Mouse (Mus musculus): ENCODE measurements around the gene Pin1. TPM values are rescaled to one million over a fixed set of nuclear protein-coding genes. Genes with fewer than 3 reads are reported as not detected.

The Pin1 gene
- polyA plus RNA-seq, 1 experiment from 2014 or later, result 64.6 TPM

DNA sequence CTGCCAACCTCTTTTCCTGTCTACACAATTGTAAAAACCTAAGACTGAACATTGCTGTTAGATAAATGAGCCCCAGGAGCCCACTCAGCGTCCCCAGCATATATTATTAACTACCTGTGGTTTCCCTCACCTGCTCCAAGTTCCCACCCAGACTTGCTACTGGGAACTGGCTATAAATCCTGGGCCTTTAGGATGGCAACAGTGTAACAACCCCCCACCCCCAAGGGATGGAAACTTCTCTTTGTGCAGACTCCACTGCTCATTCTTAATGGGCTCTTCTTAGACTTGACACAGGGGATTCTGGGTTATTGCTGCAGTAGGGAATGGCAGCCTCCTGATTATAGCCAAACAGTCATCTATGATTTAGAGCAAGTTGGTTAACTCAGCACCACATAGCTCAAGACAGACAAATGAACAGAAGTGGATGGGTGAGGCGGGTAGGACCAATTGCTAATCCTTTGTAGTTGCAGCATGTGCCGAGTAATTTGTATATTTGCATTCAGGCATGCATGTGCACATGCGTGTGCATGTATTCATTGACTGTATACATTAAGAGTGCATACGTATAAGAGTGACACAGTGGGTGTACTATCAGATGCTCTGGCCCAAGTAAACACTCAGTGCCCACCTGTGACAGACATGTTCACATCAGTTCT is 13.2 kb downstream of the Pin1 start:
- DNase-seq (ENCODE audit: low spot score, missing footprints) (no peak), ATAC-seq (ENCODE audit: low FRiP score) (no peak)
- Histone ChIP-seq H3K9me3 (ENCODE audit: control insufficient read depth, low read length) (no peaks in the 10 kb centered on the region), H3K4me1 (ENCODE audit: control insufficient read depth, insufficient read depth, low read length) (peaks cover 12% of the 10 kb centered on the region), H3K4me2 (no peak overlapping the region), H3K36me3 (ENCODE audit: control insufficient read depth, insufficient read depth, low read length) (peaks cover 11% of the 10 kb centered on the region), H3K27ac (ENCODE audit: low read depth, low read length) (0 out of 2 replicates have a peak overlapping the region, but pooled peaks have one; percentile 25), H3K9ac (ENCODE audit: low read length) (no peak overlapping the region), H3K27me3 (ENCODE audit: control insufficient read depth, insufficient read depth, low read length) (no peaks in the 10 kb centered on the region), H3K4me3 (ENCODE audit: low read depth, low read length) (no peak overlapping the region)
- WGBS, result 81% methylated on average over 5 of the region's 5 CpGs

DNA sequence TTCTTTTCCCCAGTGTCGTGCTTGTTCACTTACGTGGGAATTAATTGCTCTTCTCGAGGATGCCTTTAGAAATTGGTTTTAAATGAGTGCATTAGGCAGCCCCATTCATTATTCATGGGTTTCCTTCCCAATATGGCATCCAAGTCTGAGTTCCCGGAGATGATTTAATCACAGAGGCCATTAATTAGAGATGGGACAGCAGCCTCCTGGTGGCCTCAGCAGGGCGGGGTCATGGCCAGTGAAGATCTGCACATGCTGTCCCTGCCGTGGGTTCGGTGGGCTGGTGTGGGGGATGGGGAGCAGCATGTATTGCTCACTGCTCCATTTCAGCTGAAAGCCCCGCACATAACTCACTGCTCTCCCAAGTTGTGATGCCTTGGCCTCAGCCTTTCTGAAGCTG is 14.0 kb downstream of the Pin1 start:
- ATAC-seq (ENCODE audit: low FRiP score) (peak; percentile 47; the same call in 1 of the 2 replicates), DNase-seq (ENCODE audit: low spot score, missing footprints) (no peak)
- WGBS, result 35% methylated on average over 8 of the region's 8 CpGs
- H3K27me3 ChIP-seq (ENCODE audit: control insufficient read depth, insufficient read depth, low read length), result no peaks in the 10 kb centered on the region
- H3K36me3 ChIP-seq (ENCODE audit: control insufficient read depth, insufficient read depth, low read length), result peaks cover 11% of the 10 kb centered on the region
- H3K4me3 ChIP-seq (ENCODE audit: low read depth, low read length), result no peak overlapping the region
- H3K9me3 ChIP-seq (ENCODE audit: control insufficient read depth, low read length), result no peaks in the 10 kb centered on the region
- no peak overlapping the region for H3K4me2 ChIP-seq
- H3K27ac ChIP-seq (ENCODE audit: low read depth, low read length), result no peak overlapping the region
- H3K9ac ChIP-seq (ENCODE audit: low read length), result no peak overlapping the region
- H3K4me1 ChIP-seq (ENCODE audit: control insufficient read depth, insufficient read depth, low read length), result peaks cover 12% of the 10 kb centered on the region

DNA sequence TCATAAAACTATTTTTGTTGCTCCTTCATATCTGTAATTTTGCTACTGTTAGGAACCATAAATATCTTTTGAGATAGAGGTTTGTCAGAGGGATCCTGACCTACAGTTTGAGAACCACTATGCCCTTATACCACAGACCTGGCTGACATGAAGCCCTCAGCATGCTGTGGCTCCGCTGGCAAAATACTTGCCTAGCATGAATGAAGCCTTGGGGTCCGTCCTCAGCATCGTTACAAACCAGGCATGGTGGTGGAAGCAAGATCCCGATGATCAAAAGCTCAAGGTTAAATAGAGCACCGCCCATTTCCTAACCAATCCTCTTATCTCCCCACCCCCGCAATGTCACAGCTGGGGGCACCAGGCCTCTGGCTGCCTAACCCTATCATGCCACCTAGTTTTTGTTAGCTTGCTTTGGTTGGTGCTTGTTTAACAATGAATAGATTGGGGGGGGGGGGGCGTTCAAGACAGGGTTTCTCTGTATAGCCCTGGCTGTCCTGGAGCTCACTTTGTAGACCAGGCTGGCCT is 14.7 kb downstream of the Pin1 start:
- H3K9ac ChIP-seq (ENCODE audit: low read length), result no peak overlapping the region
- no peak overlapping the region for H3K27ac ChIP-seq (ENCODE audit: low read depth, low read length)
- ATAC-seq (ENCODE audit: low FRiP score), result no peak
- DNase-seq (ENCODE audit: low spot score, missing footprints), result no peak
- no peaks in the 10 kb centered on the region for H3K9me3 ChIP-seq (ENCODE audit: control insufficient read depth, low read length)
- H3K36me3 ChIP-seq (ENCODE audit: control insufficient read depth, insufficient read depth, low read length), result peaks cover 9% of the 10 kb centered on the region
- no peak overlapping the region for H3K4me3 ChIP-seq (ENCODE audit: low read depth, low read length)
- peaks cover 12% of the 10 kb centered on the region for H3K4me1 ChIP-seq (ENCODE audit: control insufficient read depth, insufficient read depth, low read length)
- H3K4me2 ChIP-seq, result no peak overlapping the region
- no peaks in the 10 kb centered on the region for H3K27me3 ChIP-seq (ENCODE audit: control insufficient read depth, insufficient read depth, low read length)
- 8% methylated on average over 7 of the region's 7 CpGs for WGBS

DNA sequence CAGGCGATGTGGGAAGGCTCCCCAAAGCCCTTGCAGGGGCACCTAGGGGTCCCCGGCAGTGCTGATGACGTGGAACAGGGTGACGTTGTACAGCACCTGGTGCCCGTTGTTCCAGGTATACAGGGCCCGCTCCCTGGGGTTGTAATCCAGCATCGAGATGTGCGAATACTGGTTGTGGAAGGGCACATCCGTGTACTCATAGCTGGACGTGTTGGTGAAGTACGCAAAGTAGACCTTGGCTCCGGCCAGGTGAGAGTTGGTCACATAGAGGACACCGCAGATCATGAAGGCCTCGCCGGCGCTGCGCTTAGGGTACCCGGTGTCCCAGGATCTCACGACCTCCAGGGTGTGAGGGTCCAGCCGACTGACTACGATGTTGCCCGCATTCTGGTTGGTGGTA is 16.2 kb downstream of the Pin1 start:
- DNase-seq (ENCODE audit: low spot score, missing footprints) (no peak), ATAC-seq (ENCODE audit: low FRiP score) (no peak)
- Histone ChIP-seq H3K4me1 (ENCODE audit: control insufficient read depth, insufficient read depth, low read length) (peaks cover 12% of the 10 kb centered on the region), H3K27me3 (ENCODE audit: control insufficient read depth, insufficient read depth, low read length) (no peaks in the 10 kb centered on the region), H3K36me3 (ENCODE audit: control insufficient read depth, insufficient read depth, low read length) (peaks cover 2% of the 10 kb centered on the region), H3K9ac (ENCODE audit: low read length) (no peak overlapping the region), H3K9me3 (ENCODE audit: control insufficient read depth, low read length) (no peaks in the 10 kb centered on the region), H3K4me2 (no peak overlapping the region), H3K4me3 (ENCODE audit: low read depth, low read length) (no peak overlapping the region), H3K27ac (ENCODE audit: low read depth, low read length) (no peak overlapping the region)
- 93% methylated on average over 22 of the region's 22 CpGs for WGBS

DNA sequence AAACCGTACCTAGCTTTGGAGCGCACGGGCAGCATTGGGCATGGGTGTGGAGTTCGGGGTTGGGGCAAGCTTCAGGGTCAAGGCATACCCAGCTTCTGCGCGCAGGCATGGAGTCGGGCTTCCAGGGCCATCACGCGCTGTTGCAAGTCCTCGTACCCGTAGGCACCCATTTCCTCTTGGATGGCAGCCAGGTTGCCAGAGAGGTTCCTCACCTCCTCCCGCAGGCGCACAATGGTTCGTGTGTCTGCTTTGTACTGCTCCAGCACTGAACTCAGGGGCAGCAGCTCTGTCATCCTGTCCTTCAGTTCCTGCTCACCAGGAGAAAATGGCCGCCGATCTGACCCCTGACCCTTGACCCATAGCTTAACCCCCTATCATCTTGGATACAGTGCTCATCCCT is 20.2 kb downstream of the Pin1 start:
- no peaks in the 10 kb centered on the region for H3K9me3 ChIP-seq (ENCODE audit: control insufficient read depth, low read length)
- ATAC-seq (ENCODE audit: low FRiP score) (no peak), DNase-seq (ENCODE audit: low spot score, missing footprints) (no peak)
- 92% methylated on average over 16 of the region's 16 CpGs for WGBS
- no peak overlapping the region for H3K4me2 ChIP-seq
- no peak overlapping the region for H3K9ac ChIP-seq (ENCODE audit: low read length)
- no peaks in the 10 kb centered on the region for H3K4me1 ChIP-seq (ENCODE audit: control insufficient read depth, insufficient read depth, low read length)
- H3K36me3 ChIP-seq (ENCODE audit: control insufficient read depth, insufficient read depth, low read length), result no peaks in the 10 kb centered on the region
- no peak overlapping the region for H3K4me3 ChIP-seq (ENCODE audit: low read depth, low read length)
- no peaks in the 10 kb centered on the region for H3K27me3 ChIP-seq (ENCODE audit: control insufficient read depth, insufficient read depth, low read length)
- no peak overlapping the region for H3K27ac ChIP-seq (ENCODE audit: low read depth, low read length)

DNA sequence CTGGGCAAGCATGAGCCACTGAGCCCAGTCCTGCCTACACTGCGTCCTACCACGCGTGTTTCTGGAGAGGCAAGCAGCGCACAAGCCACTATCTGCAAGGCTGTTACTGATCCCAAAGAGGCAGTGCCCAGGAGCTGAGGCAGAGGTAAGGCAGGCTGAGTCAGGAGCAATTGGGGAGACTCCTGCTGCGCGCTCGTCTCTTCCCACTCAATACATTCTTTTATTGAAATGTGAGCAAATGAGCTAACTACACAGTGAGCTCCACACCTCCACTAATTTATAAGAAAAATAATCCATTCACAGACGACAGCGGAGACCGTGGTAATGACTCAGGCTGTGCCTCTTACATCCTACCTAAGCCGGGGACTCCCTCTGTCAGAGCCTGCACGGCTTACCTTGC is 26.0 kb downstream of the Pin1 start:
- Histone ChIP-seq H3K4me3 (ENCODE audit: low read depth, low read length) (no peak overlapping the region), H3K4me2 (no peak overlapping the region), H3K27me3 (ENCODE audit: control insufficient read depth, insufficient read depth, low read length) (no peaks in the 10 kb centered on the region), H3K9ac (ENCODE audit: low read length) (no peak overlapping the region), H3K9me3 (ENCODE audit: control insufficient read depth, low read length) (no peaks in the 10 kb centered on the region), H3K27ac (ENCODE audit: low read depth, low read length) (no peak overlapping the region), H3K36me3 (ENCODE audit: control insufficient read depth, insufficient read depth, low read length) (no peaks in the 10 kb centered on the region), H3K4me1 (ENCODE audit: control insufficient read depth, insufficient read depth, low read length) (no peaks in the 10 kb centered on the region)
- WGBS, result 96% methylated on average over 12 of the region's 12 CpGs
- DNase-seq (ENCODE audit: low spot score, missing footprints) (no peak), ATAC-seq (ENCODE audit: low FRiP score) (no peak)

DNA sequence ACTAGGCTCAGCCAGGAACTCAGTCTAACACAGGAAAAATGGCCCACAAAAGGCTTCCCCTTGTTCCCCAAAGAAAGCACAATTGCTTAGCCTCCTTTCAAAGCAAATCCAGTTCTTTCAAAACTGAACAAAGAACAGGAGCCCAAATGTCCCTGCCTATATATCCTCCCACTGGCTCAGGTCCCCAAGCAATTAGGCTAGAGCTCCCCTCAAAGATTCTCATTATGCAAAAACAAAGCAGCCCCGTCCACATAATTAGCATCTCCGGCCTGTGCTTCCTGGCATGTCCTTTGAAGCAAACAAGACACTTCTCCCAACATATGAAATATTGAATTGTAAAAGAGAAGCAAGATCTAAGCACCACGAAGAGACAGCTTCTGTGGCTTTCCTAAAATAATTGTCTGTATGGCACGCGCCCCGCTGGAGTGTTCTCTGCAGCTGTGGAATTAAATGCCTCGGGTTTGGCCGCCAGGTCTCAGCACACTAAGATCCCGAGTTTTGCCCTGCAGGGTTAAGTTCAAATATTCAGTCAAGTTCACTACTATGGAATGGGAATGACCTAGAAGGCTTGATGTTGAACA is 28.6 kb downstream of the Pin1 start:
- Histone ChIP-seq H3K4me2 (no peak overlapping the region), H3K9me3 (ENCODE audit: control insufficient read depth, low read length) (no peaks in the 10 kb centered on the region), H3K36me3 (ENCODE audit: control insufficient read depth, insufficient read depth, low read length) (no peaks in the 10 kb centered on the region), H3K27ac (ENCODE audit: low read depth, low read length) (no peak overlapping the region), H3K4me3 (ENCODE audit: low read depth, low read length) (no peak overlapping the region), H3K4me1 (ENCODE audit: control insufficient read depth, insufficient read depth, low read length) (no peaks in the 10 kb centered on the region), H3K9ac (ENCODE audit: low read length) (no peak overlapping the region), H3K27me3 (ENCODE audit: control insufficient read depth, insufficient read depth, low read length) (no peaks in the 10 kb centered on the region)
- WGBS, result 72% methylated on average over 9 of the region's 9 CpGs
- ATAC-seq (ENCODE audit: low FRiP score), result no peak
- DNase-seq (ENCODE audit: low spot score, missing footprints), result no peak

DNA sequence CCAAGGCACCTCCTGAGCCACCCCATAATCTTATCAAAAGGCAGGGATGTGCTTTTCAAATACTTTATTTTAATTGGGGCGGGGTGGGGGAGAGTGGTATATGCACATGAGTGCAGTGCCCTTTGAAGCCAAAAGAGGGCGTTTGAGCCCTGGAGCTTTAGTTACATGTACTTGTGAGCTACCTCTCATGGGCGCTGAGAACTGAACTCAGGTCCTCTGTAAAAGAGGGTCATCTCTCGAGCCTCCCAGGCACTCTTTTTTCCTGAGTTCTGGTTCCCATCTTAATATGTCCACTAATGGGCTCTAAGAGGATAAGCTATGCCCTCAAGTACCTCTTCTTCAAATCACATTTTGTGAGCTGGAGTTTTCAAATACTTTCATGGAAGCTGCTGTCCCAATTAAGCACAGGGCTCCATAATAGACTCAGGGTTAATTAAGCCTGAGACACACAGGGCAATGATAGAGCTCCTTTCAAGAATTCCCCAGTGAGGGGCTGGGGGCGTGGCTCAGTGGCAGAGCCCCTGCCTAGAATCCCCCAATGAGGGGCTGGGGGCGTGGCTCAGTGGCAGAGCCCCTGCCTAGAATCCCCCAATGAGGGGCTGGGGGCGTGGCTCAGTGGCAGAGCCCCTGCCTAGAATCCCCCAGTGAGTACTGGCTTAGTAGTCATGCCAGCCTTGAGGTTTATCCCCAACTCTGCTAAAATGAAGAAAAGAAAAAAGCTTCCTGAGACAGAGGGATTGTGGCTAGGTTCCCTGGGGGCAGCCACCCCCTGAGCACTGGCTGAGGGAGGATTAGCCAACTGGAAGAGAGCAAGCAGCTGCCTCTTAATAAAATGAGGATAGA is 29.9 kb downstream of the Pin1 start:
- H3K4me2 ChIP-seq, result no peak overlapping the region
- ATAC-seq (ENCODE audit: low FRiP score), result peak; percentile 86
- no peaks in the 10 kb centered on the region for H3K9me3 ChIP-seq (ENCODE audit: control insufficient read depth, low read length)
- H3K27ac ChIP-seq (ENCODE audit: low read depth, low read length), result peak overlapping the region; percentile 50; the same call in 1 of the 2 replicates
- H3K9ac ChIP-seq (ENCODE audit: low read length), result no peak overlapping the region
- H3K4me1 ChIP-seq (ENCODE audit: control insufficient read depth, insufficient read depth, low read length), result no peaks in the 10 kb centered on the region
- no peak for DNase-seq (ENCODE audit: low spot score, missing footprints)
- WGBS, result 48% methylated on average over 6 of the region's 7 CpGs
- H3K27me3 ChIP-seq (ENCODE audit: control insufficient read depth, insufficient read depth, low read length), result no peaks in the 10 kb centered on the region
- H3K4me3 ChIP-seq (ENCODE audit: low read depth, low read length), result no peak overlapping the region
- no peaks in the 10 kb centered on the region for H3K36me3 ChIP-seq (ENCODE audit: control insufficient read depth, insufficient read depth, low read length)

DNA sequence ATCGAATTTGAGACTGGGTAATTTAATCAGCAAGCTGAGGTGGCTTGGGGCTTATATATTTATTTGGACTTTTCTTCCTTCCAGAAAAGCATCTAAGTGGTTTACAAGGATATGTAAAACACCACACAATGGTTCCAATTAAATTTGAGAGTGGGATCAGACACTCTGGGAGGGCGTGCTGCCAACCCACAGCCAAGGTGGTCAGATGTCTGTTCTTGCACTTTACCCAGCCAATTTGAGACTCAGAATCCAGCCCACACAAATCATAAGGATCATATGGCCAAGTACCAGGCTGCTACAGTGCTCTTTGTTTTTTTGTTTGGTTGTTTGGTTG is 30.5 kb downstream of the Pin1 start:
- no peak for ATAC-seq (ENCODE audit: low FRiP score)
- H3K27ac ChIP-seq (ENCODE audit: low read depth, low read length), result peak overlapping the region; percentile 50; the same call in 1 of the 2 replicates

More for the DNA sequence above, 30.5 kb downstream of the Pin1 start:
- no peak overlapping the region for H3K4me2 ChIP-seq
- no peak overlapping the region for H3K4me3 ChIP-seq (ENCODE audit: low read depth, low read length)
- H3K4me1 ChIP-seq (ENCODE audit: control insufficient read depth, insufficient read depth, low read length), result no peaks in the 10 kb centered on the region
- H3K9ac ChIP-seq (ENCODE audit: low read length), result no peak overlapping the region
- no peak for DNase-seq (ENCODE audit: low spot score, missing footprints)
- WGBS, result 38% methylated on average over 2 of the region's 2 CpGs
- H3K9me3 ChIP-seq (ENCODE audit: control insufficient read depth, low read length), result no peaks in the 10 kb centered on the region
- H3K27me3 ChIP-seq (ENCODE audit: control insufficient read depth, insufficient read depth, low read length), result no peaks in the 10 kb centered on the region
- H3K36me3 ChIP-seq (ENCODE audit: control insufficient read depth, insufficient read depth, low read length), result no peaks in the 10 kb centered on the region
